Comparison of ENCODE assay signal across 26 mouse cellular contexts in genomic region chr9:37454991-37455390, GRCm38 (mm10). TPM values are rescaled to one million over a fixed set of nuclear protein-coding genes. Genes with fewer than 3 reads are reported as not detected.
DNase-seq lines count a peak whose midpoint lies in the region; ATAC-seq and TF ChIP-seq lines count a peak whose summit lies in the region.
"Had no signal": no experiment of that assay in that cellular context is flagged by ENCODE, and none has a peak within 500 bp of the region (broad histone marks: within the 10 kb centered on the region; RNA-seq: fewer than 3 reads in every experiment).

No protein-coding gene starts in this region.

- ATAC-seq in hindbrain, postnatal 0 days: no peak
- ATAC-seq in forebrain, embryonic 14.5 days: peak; percentile 25
- ATAC-seq in midbrain, embryonic 12.5 days (ENCODE audit: low FRiP score, low read depth): peak; percentile 32; the same call in 1 of the 2 replicates

- H3K9me3 ChIP-seq in hindbrain, embryonic 10.5 days: no peaks in the 10 kb centered on the region
- no peaks in the 10 kb centered on the region for H3K9me3 ChIP-seq in hindbrain, postnatal 0 days (ENCODE audit: low read length)
- H3K9me3 ChIP-seq in forebrain, embryonic 14.5 days (replicated peaks; ENCODE audit: control insufficient read depth, low read length): no peaks in the 10 kb centered on the region
- no peaks in the 10 kb centered on the region for H3K9me3 ChIP-seq in midbrain, embryonic 12.5 days
- H3K9me3 ChIP-seq: heart, embryonic 10.5 days had no signal

- H3K4me3 ChIP-seq in hindbrain, embryonic 10.5 days: no peak overlapping the region
- no peak overlapping the region for H3K4me3 ChIP-seq in hindbrain, postnatal 0 days (ENCODE audit: low read length)
- H3K4me3 ChIP-seq in forebrain, embryonic 14.5 days (ENCODE audit: low read depth, low read length): no peak overlapping the region
- H3K4me3 ChIP-seq in midbrain, embryonic 12.5 days: no peak overlapping the region
- H3K4me3 ChIP-seq: heart, embryonic 10.5 days; layer of hippocampus, adult 2 months had no signal

- H3K27me3 ChIP-seq in hindbrain, embryonic 10.5 days (ENCODE audit: insufficient read depth, poor library complexity, severe bottlenecking): peaks cover 100% of the 10 kb centered on the region
- H3K27me3 ChIP-seq in hindbrain, postnatal 0 days (ENCODE audit: insufficient read depth, low read length): peaks cover 6% of the 10 kb centered on the region; the same call in 1 of the 2 replicates
- H3K27me3 ChIP-seq in forebrain, embryonic 14.5 days (replicated peaks; ENCODE audit: control insufficient read depth, insufficient read depth, low read length): no peaks in the 10 kb centered on the region
- H3K27me3 ChIP-seq in midbrain, embryonic 12.5 days: peaks cover 91% of the 10 kb centered on the region

- 3% methylated on average over 3 of the region's 3 CpGs for WGBS in hindbrain, embryonic 10.5 days
- 37% methylated on average over 3 of the region's 3 CpGs for WGBS in hindbrain, postnatal 0 days
- WGBS in forebrain, embryonic 14.5 days: 5% methylated on average over 3 of the region's 3 CpGs
- WGBS in midbrain, embryonic 12.5 days: 2% methylated on average over 3 of the region's 3 CpGs

- no peak for TF ChIP-seq POLR2A in brain, embryonic 14.5 days (IDR thresholded peaks at IDR 0.05; ENCODE audit: borderline replicate concordance, extremely low read depth, insufficient read depth, insufficient read length, poor library complexity, severe bottlenecking)

- H3K27ac ChIP-seq in hindbrain, embryonic 10.5 days: no peak overlapping the region; the same call in 1 of the 2 replicates
- H3K27ac ChIP-seq in hindbrain, postnatal 0 days: no peak overlapping the region
- peak overlapping the region; percentile 77 for H3K27ac ChIP-seq in forebrain, embryonic 14.5 days (ENCODE audit: low read depth, low read length)
- peak overlapping the region; percentile 64 for H3K27ac ChIP-seq in midbrain, embryonic 12.5 days (replicated peaks)
- H3K27ac ChIP-seq: heart, embryonic 10.5 days; layer of hippocampus, adult 2 months had no signal

- H3K4me2 ChIP-seq in hindbrain, postnatal 0 days (ENCODE audit: low read depth, low read length): no peak overlapping the region
- peak overlapping the region; percentile 10; the same call in 1 of the 2 replicates for H3K4me2 ChIP-seq in forebrain, embryonic 14.5 days (ENCODE audit: low read length)
- no peak overlapping the region; the same call in 1 of the 2 replicates for H3K4me2 ChIP-seq in midbrain, embryonic 12.5 days (replicated peaks)

- no peaks in the 10 kb centered on the region for H3K36me3 ChIP-seq in hindbrain, embryonic 10.5 days
- H3K36me3 ChIP-seq in hindbrain, postnatal 0 days (ENCODE audit: insufficient read depth, low read length): no peaks in the 10 kb centered on the region
- H3K36me3 ChIP-seq in forebrain, embryonic 14.5 days (ENCODE audit: control insufficient read depth, insufficient read depth, low read length): no peaks in the 10 kb centered on the region
- no peaks in the 10 kb centered on the region for H3K36me3 ChIP-seq in midbrain, embryonic 12.5 days
- H3K36me3 ChIP-seq: heart, embryonic 10.5 days had no signal

- peak; percentile 7 for DNase-seq in hindbrain, embryonic 10.5 days (ENCODE audit: low spot score)
- DNase-seq in hindbrain, postnatal 0 days (ENCODE audit: low spot score): no peak
- DNase-seq in brain, embryonic 14.5 days (ENCODE audit: low read depth): peak; percentile 89
- peak; percentile 75 for DNase-seq in forebrain, embryonic 14.5 days (ENCODE audit: low spot score)
- DNase-seq in lung, postnatal 25 days (ENCODE audit: low spot score): no peak
- DNase-seq in right cerebral cortex, postnatal 25 days: no peak
- DNase-seq: adrenal gland, postnatal 36 days; cerebellum, adult 18-20 months; cerebellum, postnatal 25 days; kidney, adult 2 months; kidney, postnatal 14 days; left cerebral cortex, postnatal 4 days; liver; lung, postnatal 10 days; right cerebral cortex, adult 18-20 months; spleen, adult 18-20 months; thymus, adult 18-20 months had no signal

- H3K9ac ChIP-seq in hindbrain, postnatal 0 days (replicated peaks; ENCODE audit: low read length): no peak overlapping the region
- no peak overlapping the region for H3K9ac ChIP-seq in forebrain, embryonic 14.5 days (ENCODE audit: low read length)
- no peak overlapping the region for H3K9ac ChIP-seq in midbrain, embryonic 12.5 days (replicated peaks)

- H3K4me1 ChIP-seq in hindbrain, embryonic 10.5 days (replicated peaks): peaks cover 46% of the 10 kb centered on the region
- H3K4me1 ChIP-seq in hindbrain, postnatal 0 days (ENCODE audit: insufficient read depth, low read length): peaks cover 10% of the 10 kb centered on the region; the same call in 1 of the 2 replicates
- peaks cover 64% of the 10 kb centered on the region for H3K4me1 ChIP-seq in forebrain, embryonic 14.5 days (ENCODE audit: control insufficient read depth, insufficient read depth, low read length)
- H3K4me1 ChIP-seq in midbrain, embryonic 12.5 days: peaks cover 80% of the 10 kb centered on the region

- TF ChIP-seq CTCF in hindbrain, postnatal 0 days (IDR thresholded peaks at IDR 0.05; ENCODE audit: low read depth): no peak
- TF ChIP-seq CTCF in brain, embryonic 14.5 days (IDR thresholded peaks at IDR 0.05; ENCODE audit: borderline replicate concordance, extremely low read depth, insufficient read depth, insufficient read length): no peak

RNA-seq across cellular contexts. Expression of gene Robo3, which starts 21.9 kb away (rescaled TPM):
- 29.1 and 148 TPM in 2 replicates for polyA plus RNA-seq in hindbrain, embryonic 10.5 days (2016; fragmentation: Nextera tagmentation; extraction: Ambion mirVana)
- total RNA-seq in hindbrain, postnatal 0 days (2014; rRNA removed): 2.0 and 2.8 TPM in 2 replicates
- polyA plus RNA-seq in hindbrain, postnatal 0 days (2015; fragmentation: Nextera tagmentation; extraction: Ambion mirVana): 1.5 and 1.6 TPM in 2 replicates
- polyA plus RNA-seq in brain, embryonic 14.5 days (2012; rRNA removed): 33.5 and 41.6 TPM in 2 replicates
- 2.5 and 2.6 TPM in 2 replicates for polyA plus RNA-seq in forebrain, embryonic 14.5 days (2014; fragmentation: Nextera tagmentation; extraction: Ambion mirVana)
- 52.2 and 65.0 TPM in 2 replicates for polyA plus RNA-seq in midbrain, embryonic 12.5 days (2016; fragmentation: Nextera tagmentation; extraction: Ambion mirVana)
- total RNA-seq: gastrocnemius, adult 18-20 months; gastrocnemius, postnatal 4 days; megakaryocyte, adult 5-6 weeks; MEL had no signal
- polyA plus RNA-seq: stomach, embryonic 14.5 days had no signal

RNA-seq across cellular contexts. Expression of gene Msantd2, which starts 34.1 kb away (rescaled TPM):
- 36.8 and 40.0 TPM in 2 replicates for polyA plus RNA-seq in hindbrain, embryonic 10.5 days (2016; fragmentation: Nextera tagmentation; extraction: Ambion mirVana)
- 20.0 and 34.0 TPM in 2 replicates for total RNA-seq in hindbrain, postnatal 0 days (2014; rRNA removed)
- 16.1 and 17.8 TPM in 2 replicates for polyA plus RNA-seq in hindbrain, postnatal 0 days (2015; fragmentation: Nextera tagmentation; extraction: Ambion mirVana)
- 65.0 and 72.6 TPM in 2 replicates for polyA plus RNA-seq in brain, embryonic 14.5 days (2012; rRNA removed)
- polyA plus RNA-seq in forebrain, embryonic 14.5 days (2014; fragmentation: Nextera tagmentation; extraction: Ambion mirVana): 29.2 and 33.6 TPM in 2 replicates
- polyA plus RNA-seq in midbrain, embryonic 12.5 days (2016; fragmentation: Nextera tagmentation; extraction: Ambion mirVana): 45.7 and 53.3 TPM in 2 replicates

RNA-seq across cellular contexts. Expression of gene Robo4, which starts 53.3 kb away (rescaled TPM):
- 6.6 and 7.7 TPM in 2 replicates for polyA plus RNA-seq in hindbrain, embryonic 10.5 days (2016; fragmentation: Nextera tagmentation; extraction: Ambion mirVana)
- 12.5 and 13.1 TPM in 2 replicates for total RNA-seq in hindbrain, postnatal 0 days (2014; rRNA removed)
- 3.6 and 4.5 TPM in 2 replicates for polyA plus RNA-seq in hindbrain, postnatal 0 days (2015; fragmentation: Nextera tagmentation; extraction: Ambion mirVana)
- 4.8 and 7.2 TPM in 2 replicates for polyA plus RNA-seq in brain, embryonic 14.5 days (2012; rRNA removed)
- polyA plus RNA-seq in forebrain, embryonic 14.5 days (2014; fragmentation: Nextera tagmentation; extraction: Ambion mirVana): 3.3 and 3.7 TPM in 2 replicates
- 6.1 and 6.2 TPM in 2 replicates for polyA plus RNA-seq in midbrain, embryonic 12.5 days (2016; fragmentation: Nextera tagmentation; extraction: Ambion mirVana)
- total RNA-seq: CH12.LX; megakaryocyte, adult 5-6 weeks; MEL had no signal

Comparison
In these comparisons a context has a peak if more than half of its experiments do, and no peak if none do; other contexts are left out.
1. DNase-seq: peak in hindbrain, embryonic 10.5 days (single experiment), brain, embryonic 14.5 days (single experiment) and forebrain, embryonic 14.5 days (single experiment); none in hindbrain, postnatal 0 days (single experiment), lung, postnatal 25 days (single experiment) and right cerebral cortex, postnatal 25 days (single experiment).
2. H3K27ac ChIP-seq: peak in forebrain, embryonic 14.5 days (single experiment) and midbrain, embryonic 12.5 days (single experiment); none in hindbrain, embryonic 10.5 days (single experiment) and hindbrain, postnatal 0 days (single experiment).